18 mouse cellular contexts compared by ENCODE assay signal in the genomic region with DNA sequence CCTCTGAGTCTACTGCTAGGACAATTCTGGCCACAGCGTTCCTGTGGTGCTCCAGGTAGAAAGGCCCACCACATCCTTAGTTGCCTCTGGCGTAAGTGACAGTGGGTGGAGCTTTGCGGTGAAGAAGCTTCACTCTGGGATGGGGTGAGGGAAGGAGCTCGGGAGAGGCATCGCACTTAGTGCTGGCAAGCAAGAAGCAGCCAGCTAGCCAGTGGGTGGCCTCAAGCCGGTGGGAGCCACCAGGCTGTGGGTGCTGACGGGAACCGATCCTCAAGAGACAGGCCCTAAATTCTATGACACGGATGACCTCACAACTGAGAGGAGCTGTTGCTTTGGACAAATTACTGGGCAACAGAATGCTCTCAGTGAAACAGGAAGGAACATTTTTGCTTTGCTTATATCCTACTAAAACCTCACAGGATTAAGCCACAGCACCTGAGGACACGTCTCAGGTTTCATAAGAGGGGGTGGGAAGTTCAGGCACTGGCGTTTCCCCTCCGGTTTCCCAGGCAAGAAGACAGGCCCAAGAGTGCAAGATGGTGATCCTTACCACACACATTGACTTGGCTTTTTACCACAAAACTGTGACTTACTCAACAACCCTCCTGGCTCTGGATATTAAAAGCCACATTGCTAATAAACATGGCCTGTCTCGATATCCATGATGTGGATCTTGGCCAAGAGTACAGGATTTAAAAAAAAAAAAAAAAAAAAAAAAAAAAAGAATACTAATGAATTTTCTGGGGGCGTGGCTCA.
DNase-seq lines count a peak whose midpoint lies in the region; ATAC-seq and TF ChIP-seq lines count a peak whose summit lies in the region.
"Had no signal": no experiment of that assay in that cellular context is flagged by ENCODE, and none has a peak within 500 bp of the region (broad histone marks: within the 10 kb centered on the region; RNA-seq: fewer than 3 reads in every experiment).

No protein-coding gene starts in this region.

- H3K9ac ChIP-seq in forebrain, embryonic 14.5 days (ENCODE audit: low read length), result no peak overlapping the region
- no peak overlapping the region for H3K9ac ChIP-seq in limb, embryonic 13.5 days
- H3K9ac ChIP-seq in hindbrain, postnatal 0 days (replicated peaks; ENCODE audit: low read length), result no peak overlapping the region
- H3K9ac ChIP-seq: liver, embryonic 13.5 days; neural tube, embryonic 12.5 days had no signal

- no peak for TF ChIP-seq CTCF in thymus, adult 2 months (IDR thresholded peaks at IDR 0.05; ENCODE audit: borderline replicate concordance, control insufficient read depth, extremely low read depth, insufficient read depth, low read length, poor library complexity)
- no peak for TF ChIP-seq CTCF in hindbrain, postnatal 0 days (IDR thresholded peaks at IDR 0.05; ENCODE audit: low read depth)

- no peaks in the 10 kb centered on the region for H3K27me3 ChIP-seq in forebrain, embryonic 10.5 days (ENCODE audit: poor library complexity, severe bottlenecking)
- H3K27me3 ChIP-seq in forebrain, embryonic 14.5 days (replicated peaks; ENCODE audit: control insufficient read depth, insufficient read depth, low read length), result no peaks in the 10 kb centered on the region
- H3K27me3 ChIP-seq in thymus, adult 2 months (ENCODE audit: control insufficient read depth, insufficient read depth, low read length), result no peaks in the 10 kb centered on the region
- H3K27me3 ChIP-seq in limb, embryonic 13.5 days, result no peaks in the 10 kb centered on the region
- no peaks in the 10 kb centered on the region for H3K27me3 ChIP-seq in hindbrain, postnatal 0 days (ENCODE audit: insufficient read depth, low read length)
- H3K27me3 ChIP-seq: liver, embryonic 13.5 days; neural tube, embryonic 12.5 days had no signal

- 73% methylated on average over 14 of the region's 14 CpGs for WGBS in forebrain, embryonic 10.5 days
- WGBS in forebrain, embryonic 14.5 days, result 74% methylated on average over 14 of the region's 14 CpGs
- 88% methylated on average over 14 of the region's 14 CpGs for WGBS in thymus, adult 2 months
- 35% methylated on average over 14 of the region's 14 CpGs for WGBS in limb, embryonic 13.5 days
- 71% methylated on average over 14 of the region's 14 CpGs for WGBS in hindbrain, postnatal 0 days

- H3K36me3 ChIP-seq in forebrain, embryonic 10.5 days (replicated peaks), result peaks cover 38% of the 10 kb centered on the region
- peaks cover 20% of the 10 kb centered on the region; the same call in 1 of the 2 replicates for H3K36me3 ChIP-seq in forebrain, embryonic 14.5 days (ENCODE audit: control insufficient read depth, insufficient read depth, low read length)
- peaks cover 5% of the 10 kb centered on the region; the same call in 1 of the 2 replicates for H3K36me3 ChIP-seq in thymus, adult 2 months (ENCODE audit: control insufficient read depth, insufficient read depth, low read length)
- peaks cover 16% of the 10 kb centered on the region for H3K36me3 ChIP-seq in limb, embryonic 13.5 days
- H3K36me3 ChIP-seq in hindbrain, postnatal 0 days (ENCODE audit: insufficient read depth, low read length), result peaks cover 11% of the 10 kb centered on the region; the same call in 1 of the 2 replicates

- no peak for TF ChIP-seq POLR2A in thymus, adult 2 months (IDR thresholded peaks at IDR 0.05; ENCODE audit: control insufficient read depth, extremely low read depth, insufficient read depth, low read length, poor library complexity)

- H3K4me3 ChIP-seq in forebrain, embryonic 10.5 days, result no peak overlapping the region
- no peak overlapping the region for H3K4me3 ChIP-seq in forebrain, embryonic 14.5 days (ENCODE audit: low read depth, low read length)
- H3K4me3 ChIP-seq in thymus, adult 2 months (ENCODE audit: control insufficient read depth, insufficient read depth, low read length), result no peak overlapping the region
- H3K4me3 ChIP-seq in limb, embryonic 13.5 days, result no peak overlapping the region
- H3K4me3 ChIP-seq in hindbrain, postnatal 0 days (ENCODE audit: low read length), result no peak overlapping the region
- H3K4me3 ChIP-seq: erythroblast, embryonic 14.5 days; liver, embryonic 13.5 days; neural tube, embryonic 12.5 days had no signal

- DNase-seq in forebrain, embryonic 10.5 days (ENCODE audit: extremely low spot score, low spot score), result no peak
- no peak for DNase-seq in forebrain, embryonic 14.5 days (ENCODE audit: low spot score)
- DNase-seq in thymus, adult 2 months, result no peak
- no peak for DNase-seq in thymus, postnatal 10 days (ENCODE audit: low spot score in 2 of 2)
- DNase-seq in T-cell, adult 2 months (ENCODE audit: low spot score), result no peak
- no peak for DNase-seq in cerebellum, adult 9-10 months
- DNase-seq in hindbrain, postnatal 0 days (ENCODE audit: low spot score), result no peak
- DNase-seq: cerebellum, adult 9-11 months; gastrocnemius, postnatal 14 days; heart, postnatal 10 days; layer of hippocampus, adult 9-11 months; liver, embryonic 13.5 days; right cerebral cortex, adult 18-20 months had no signal

- 0 out of 2 replicates have a peak overlapping the region, but pooled peaks have one; percentile 9 for H3K27ac ChIP-seq in forebrain, embryonic 10.5 days
- no peak overlapping the region for H3K27ac ChIP-seq in forebrain, embryonic 14.5 days (ENCODE audit: low read depth, low read length)
- H3K27ac ChIP-seq in thymus, adult 2 months (ENCODE audit: control insufficient read depth, insufficient read depth, low read length), result 0 out of 2 replicates have a peak overlapping the region, but pooled peaks have one; percentile 22
- peak overlapping the region; percentile 52; the same call in 1 of the 2 replicates for H3K27ac ChIP-seq in limb, embryonic 13.5 days
- H3K27ac ChIP-seq in hindbrain, postnatal 0 days, result no peak overlapping the region
- H3K27ac ChIP-seq: liver, embryonic 13.5 days; neural tube, embryonic 12.5 days had no signal

- ATAC-seq in forebrain, embryonic 14.5 days, result no peak
- peak; percentile 70; the same call in 1 of the 2 replicates for ATAC-seq in limb, embryonic 13.5 days (ENCODE audit: low FRiP score, low read depth)
- no peak for ATAC-seq in hindbrain, postnatal 0 days
- ATAC-seq: inflammation-experienced regulatory T-cells, adult 6 months had no signal

- no peak overlapping the region for H3K4me2 ChIP-seq in forebrain, embryonic 14.5 days (ENCODE audit: low read length)
- peak overlapping the region; percentile 27; the same call in 1 of the 2 replicates for H3K4me2 ChIP-seq in limb, embryonic 13.5 days (replicated peaks)
- H3K4me2 ChIP-seq in hindbrain, postnatal 0 days (ENCODE audit: low read depth, low read length), result no peak overlapping the region
- H3K4me2 ChIP-seq: liver, embryonic 13.5 days; midbrain, embryonic 11.5 days; neural tube, embryonic 12.5 days had no signal

- no peaks in the 10 kb centered on the region for H3K9me3 ChIP-seq in forebrain, embryonic 10.5 days
- no peaks in the 10 kb centered on the region for H3K9me3 ChIP-seq in forebrain, embryonic 14.5 days (replicated peaks; ENCODE audit: control insufficient read depth, low read length)
- H3K9me3 ChIP-seq in limb, embryonic 13.5 days, result no peaks in the 10 kb centered on the region
- no peaks in the 10 kb centered on the region for H3K9me3 ChIP-seq in hindbrain, postnatal 0 days (ENCODE audit: low read length)
- H3K9me3 ChIP-seq: liver, embryonic 13.5 days; neural tube, embryonic 12.5 days had no signal

- peaks cover 11% of the 10 kb centered on the region for H3K4me1 ChIP-seq in forebrain, embryonic 10.5 days
- H3K4me1 ChIP-seq in forebrain, embryonic 14.5 days (ENCODE audit: control insufficient read depth, insufficient read depth, low read length), result peaks cover 6% of the 10 kb centered on the region; the same call in 1 of the 2 replicates
- no peaks in the 10 kb centered on the region for H3K4me1 ChIP-seq in thymus, adult 2 months (replicated peaks; ENCODE audit: control insufficient read depth, insufficient read depth, low read length)
- H3K4me1 ChIP-seq in limb, embryonic 13.5 days, result peaks cover 33% of the 10 kb centered on the region
- H3K4me1 ChIP-seq in hindbrain, postnatal 0 days (ENCODE audit: insufficient read depth, low read length), result peaks cover 3% of the 10 kb centered on the region; the same call in 1 of the 2 replicates

Comparison
In these comparisons a context has a peak if more than half of its experiments do, and no peak if none do; other contexts are left out.
1. H3K27ac ChIP-seq: peak in forebrain, embryonic 10.5 days (single experiment), thymus, adult 2 months (single experiment) and limb, embryonic 13.5 days (single experiment); none in forebrain, embryonic 14.5 days (single experiment) and hindbrain, postnatal 0 days (single experiment).